Mouse (Mus musculus): ENCODE data around the gene Ghr. TPM values are rescaled to one million over a fixed set of nuclear protein-coding genes. Genes with fewer than 3 reads are reported as not detected.

The Ghr gene
- total RNA-seq, 2 experiments from 2014 or later = 9.9 to 10.7 TPM

DNA sequence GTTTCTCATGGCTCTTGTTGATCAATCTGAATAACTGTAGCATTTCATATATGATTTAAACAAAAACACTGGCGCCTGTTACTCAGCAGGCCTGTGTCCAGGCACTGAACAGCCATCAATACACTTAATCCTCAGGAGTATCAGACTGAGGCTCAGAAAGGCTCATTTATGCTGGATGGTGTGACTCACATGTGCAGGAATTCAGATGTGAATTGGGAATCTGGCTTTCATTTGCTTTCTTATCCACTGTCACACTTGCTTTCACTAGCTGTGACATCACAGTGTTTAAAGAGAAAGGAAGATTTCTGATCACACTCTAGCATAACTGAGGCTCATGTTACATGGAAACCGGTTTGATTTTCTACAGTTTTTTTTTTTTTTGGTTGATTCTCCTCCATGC, 39.0 kb downstream of the Ghr start:
- no peak for DNase-seq (ENCODE audit: low spot score in 2 of 2)

- DNase-seq (ENCODE audit: low spot score in 2 of 2) = no peak
These were observed 46.9 kb downstream of the Ghr start for GRCm38 (mm10) chr15:3536309-3536900.

DNA sequence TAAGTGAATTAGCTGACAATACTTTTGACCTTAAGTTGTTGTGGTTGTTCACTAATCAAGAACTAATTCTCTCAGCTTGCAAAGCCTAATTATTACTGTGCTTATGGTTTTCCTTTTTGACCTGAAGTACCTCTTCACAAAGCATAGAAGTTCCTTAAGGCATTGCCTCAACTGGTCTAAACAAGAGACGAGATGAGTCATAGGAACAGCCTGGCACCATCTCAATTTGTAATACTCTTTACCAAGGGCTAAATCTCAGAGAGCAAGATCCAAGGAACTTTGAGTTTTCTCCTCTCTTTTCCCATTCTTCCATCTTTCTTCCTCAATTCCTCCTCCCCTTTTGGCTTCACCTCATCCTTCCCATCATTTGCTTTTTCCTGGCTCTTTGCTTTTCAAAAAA, 69.3 kb downstream of the Ghr start:
- DNase-seq (ENCODE audit: low spot score in 2 of 2) = no peak

GRCm38 (mm10) chr15:3512380-3512779, 70.9 kb downstream of the Ghr start:
- DNase-seq (ENCODE audit: low spot score in 2 of 2) = no peak

DNA sequence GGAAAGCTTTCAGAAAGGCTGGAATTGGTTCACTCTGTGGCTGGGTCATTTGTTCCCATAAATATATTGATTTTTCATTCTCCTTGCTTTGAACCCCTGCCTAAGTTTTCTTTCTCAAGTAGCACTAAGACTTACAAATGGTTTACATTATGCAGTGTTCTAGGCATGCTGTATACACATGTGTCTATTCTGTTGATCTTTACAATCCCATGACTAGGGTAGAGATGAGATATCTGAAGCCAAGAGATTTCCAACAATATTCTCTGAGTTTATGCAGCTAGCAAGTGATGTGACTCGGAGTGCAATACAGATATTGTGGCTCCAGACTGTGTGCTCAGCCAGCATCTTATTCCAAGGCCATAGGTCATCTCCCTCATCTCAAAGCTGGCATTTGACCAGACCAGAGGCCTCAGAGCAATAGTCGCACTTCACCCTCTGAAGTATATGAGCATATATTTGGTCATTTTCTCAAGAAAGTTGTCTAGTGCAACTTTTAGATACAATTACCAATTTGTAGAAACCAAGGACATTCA, 71.6 kb downstream of the Ghr start:
- no peak for DNase-seq (ENCODE audit: low spot score in 2 of 2)

- peak; percentile 5 to 16 for DNase-seq (ENCODE audit: low spot score in 2 of 2)
These were observed 74.2 kb downstream of the Ghr start for GRCm38 (mm10) chr15:3509089-3509488.

GRCm38 (mm10) chr15:3507329-3507728, 76.0 kb downstream of the Ghr start:
- DNase-seq (ENCODE audit: low spot score in 2 of 2) = no peak

GRCm38 (mm10) chr15:3504700-3505099, 78.6 kb downstream of the Ghr start:
- no peak for DNase-seq (ENCODE audit: low spot score in 2 of 2)

DNA sequence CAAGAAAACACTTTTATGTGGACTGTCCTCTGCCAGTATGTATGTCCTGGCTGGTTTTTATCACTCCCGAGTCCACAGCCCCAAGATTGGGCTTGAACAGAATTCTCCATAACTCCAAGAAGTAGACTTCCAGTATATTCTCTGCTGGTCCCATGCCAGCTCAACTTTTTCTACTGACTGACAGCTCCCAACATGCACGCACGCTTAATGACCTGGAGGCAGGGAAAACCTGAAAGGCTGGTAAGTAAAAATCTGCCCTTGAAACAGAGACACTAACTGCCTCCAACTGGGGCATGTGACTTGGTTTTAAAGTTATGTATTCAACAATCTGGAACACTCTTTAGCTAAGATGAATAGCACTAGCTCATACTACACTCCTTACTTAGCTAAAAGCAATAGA, 81.6 kb downstream of the Ghr start:
- DNase-seq (ENCODE audit: low spot score in 2 of 2) = no peak

DNA sequence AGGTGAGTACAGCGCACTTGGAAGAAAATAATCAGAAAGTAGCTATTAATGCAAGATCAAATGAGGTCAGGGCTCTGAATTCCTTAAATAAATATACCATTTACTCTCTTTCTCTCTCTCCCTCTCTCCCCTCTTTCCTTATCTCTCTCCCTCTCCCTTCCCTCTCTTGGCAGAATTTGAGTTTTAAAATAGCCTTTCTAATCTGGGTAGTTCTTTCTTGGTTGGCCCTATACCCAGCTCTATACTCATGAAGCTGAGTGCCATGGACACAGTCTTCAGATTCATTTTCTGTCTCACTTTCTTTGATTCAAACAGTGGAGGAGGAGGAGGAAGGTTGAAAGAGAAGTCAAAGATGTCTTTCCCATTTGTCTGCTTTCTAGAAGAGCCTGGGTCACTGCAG, 84.3 kb downstream of the Ghr start:
- DNase-seq (ENCODE audit: low spot score in 2 of 2) = no peak

- peak in 1 of 2 experiments; percentile 20 for DNase-seq (ENCODE audit: low spot score in 2 of 2)
These were observed 85.2 kb downstream of the Ghr start for GRCm38 (mm10) chr15:3497946-3498580.

DNA sequence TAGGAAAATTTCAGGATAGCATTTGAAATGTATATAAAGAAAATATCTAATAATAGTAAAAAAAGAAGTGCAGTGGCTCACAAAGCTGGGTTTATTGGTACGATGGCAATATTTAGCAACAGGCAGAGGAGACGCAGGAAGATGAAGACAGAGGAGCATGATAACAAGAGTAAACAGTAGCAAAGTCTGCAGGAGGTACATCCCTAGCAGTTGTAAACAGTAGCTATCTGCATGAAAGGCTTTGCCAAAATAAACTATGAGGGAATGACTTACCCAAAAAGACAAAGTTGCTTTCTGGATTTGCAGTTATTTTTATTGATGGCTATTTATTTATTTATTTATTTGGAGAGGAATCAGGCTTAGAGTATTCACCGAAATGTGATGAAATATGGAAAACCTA, 92.4 kb downstream of the Ghr start:
- DNase-seq (ENCODE audit: low spot score in 2 of 2) = no peak

DNA sequence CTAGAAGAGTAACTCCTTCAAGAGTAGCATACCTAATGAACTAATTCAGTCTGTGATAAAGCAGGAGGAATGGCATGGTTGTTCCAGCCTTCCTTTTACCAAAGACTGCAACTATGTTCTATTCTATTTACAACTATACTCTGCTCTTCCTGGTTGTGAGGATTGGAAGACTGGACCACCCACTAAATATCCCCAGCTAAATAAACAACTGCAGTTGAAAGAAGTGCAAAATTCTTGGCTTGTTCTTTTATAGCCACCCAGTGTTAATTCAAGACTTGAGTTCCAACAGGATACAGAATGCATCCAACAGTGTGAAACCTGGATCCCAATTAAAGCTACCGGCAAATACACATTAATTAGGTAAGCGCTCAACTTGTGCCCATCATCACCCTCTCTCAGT, 93.3 kb downstream of the Ghr start:
- no peak for DNase-seq (ENCODE audit: low spot score in 2 of 2)

DNA sequence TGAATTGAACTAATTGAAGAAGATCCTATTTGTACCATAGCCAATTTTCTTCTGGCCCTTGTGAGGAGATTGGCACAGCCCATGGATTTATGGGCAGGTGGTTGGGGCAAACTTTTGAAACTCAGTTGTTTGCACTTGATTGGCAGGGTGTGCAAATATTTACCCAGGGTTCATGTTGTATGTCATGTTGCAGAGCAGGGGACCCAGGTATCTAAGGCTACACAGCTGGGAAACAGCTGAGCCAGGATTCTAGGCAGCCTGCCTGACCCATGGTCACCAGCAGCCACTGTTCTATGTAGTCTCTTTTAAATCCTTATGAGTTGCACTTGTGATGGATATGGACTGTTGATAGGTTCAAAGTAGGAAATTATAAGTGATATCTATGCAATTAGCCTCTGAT, 94.1 kb downstream of the Ghr start:
- no peak for DNase-seq (ENCODE audit: low spot score in 2 of 2)

DNA sequence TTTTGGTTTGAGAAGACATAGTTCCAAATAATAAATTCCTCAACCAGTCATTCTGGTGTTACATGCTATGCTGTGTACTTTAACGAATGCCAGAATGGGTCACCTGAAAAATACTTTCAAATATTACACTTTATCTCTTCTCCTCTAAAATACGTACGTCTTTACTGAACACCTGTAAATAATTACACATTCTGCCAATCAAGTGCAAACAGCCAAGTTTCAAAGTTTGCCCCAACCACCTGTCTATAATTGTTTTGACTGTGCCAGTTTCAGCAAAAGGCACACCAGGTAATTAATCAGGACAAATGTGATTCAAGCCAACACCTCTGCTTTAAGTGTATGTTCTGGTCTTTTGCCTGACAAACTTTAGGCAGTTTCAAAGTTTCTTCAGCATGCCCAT, 94.7 kb downstream of the Ghr start:
- no peak for DNase-seq (ENCODE audit: low spot score in 2 of 2)

GRCm38 (mm10) chr15:3486691-3487090, 96.6 kb downstream of the Ghr start:
- DNase-seq (ENCODE audit: low spot score in 2 of 2) = no peak

- no peak for DNase-seq (ENCODE audit: low spot score in 2 of 2)
These were observed 97.9 kb downstream of the Ghr start for GRCm38 (mm10) chr15:3485367-3485766.

DNA sequence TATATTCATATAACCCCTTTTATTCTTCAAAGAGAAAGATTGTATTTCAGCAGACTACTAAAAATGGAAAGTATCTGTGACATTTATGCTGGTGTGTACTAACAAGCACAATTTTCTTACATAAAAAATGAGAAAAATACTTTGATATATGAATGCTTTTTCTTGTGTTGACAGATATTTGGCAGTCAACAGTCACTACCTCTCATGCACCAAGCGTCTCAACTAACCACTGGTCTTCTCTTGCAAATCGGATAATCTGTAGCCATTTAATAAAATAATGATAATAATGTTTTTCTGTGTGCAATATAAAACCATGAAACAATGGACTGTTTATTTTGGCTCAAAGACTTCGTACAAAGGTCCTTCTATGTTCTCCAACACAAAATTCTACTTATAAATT, 99.8 kb downstream of the Ghr start:
- DNase-seq (ENCODE audit: low spot score in 2 of 2) = no peak

- DNase-seq (ENCODE audit: low spot score in 2 of 2) = no peak
These were observed 114.1 kb downstream of the Ghr start for GRCm38 (mm10) chr15:3469230-3469629.

- DNase-seq (ENCODE audit: low spot score in 2 of 2) = no peak
These were observed 116.7 kb downstream of the Ghr start for GRCm38 (mm10) chr15:3466608-3467007.

DNA sequence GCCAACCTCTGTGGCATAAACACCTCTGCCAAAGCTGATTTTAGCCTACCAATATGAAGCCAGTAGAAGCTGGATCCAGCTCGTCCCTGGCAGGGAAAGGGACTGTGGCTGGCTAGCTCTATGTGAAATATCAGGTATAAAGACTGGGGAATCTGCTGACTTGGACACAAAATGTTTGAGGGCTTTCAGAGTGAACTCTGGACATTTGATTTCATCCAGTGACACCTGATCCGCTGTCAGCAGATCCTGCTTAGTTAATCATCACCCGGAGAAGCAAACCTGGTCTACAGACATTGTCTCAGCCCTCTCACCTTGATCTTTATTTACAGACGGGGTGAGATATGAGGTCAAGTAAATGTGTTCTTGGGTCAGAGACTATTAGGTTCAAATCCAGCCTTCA, 118.5 kb downstream of the Ghr start:
- DNase-seq (ENCODE audit: low spot score in 2 of 2) = no peak

DNA sequence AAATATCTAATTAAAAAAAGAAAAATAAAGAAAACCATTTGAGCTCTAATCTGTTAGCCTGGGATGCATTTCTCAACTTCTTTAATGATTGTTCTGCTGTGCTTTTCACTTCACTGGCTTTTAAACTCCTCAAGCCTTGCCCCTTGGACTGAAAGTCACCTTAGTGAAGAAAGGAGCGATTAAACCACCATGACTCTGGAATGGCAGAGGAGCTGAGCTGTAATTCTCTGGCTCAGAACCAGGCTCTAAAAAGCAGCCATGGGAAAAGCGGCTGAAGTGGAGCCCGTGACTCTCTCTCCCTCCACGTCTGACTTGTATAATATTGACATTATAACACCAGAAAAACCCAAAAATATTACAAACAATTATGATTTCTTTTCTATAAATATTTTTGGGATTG, 126.7 kb downstream of the Ghr start:
- DNase-seq (ENCODE audit: low spot score in 2 of 2) = no peak

- DNase-seq (ENCODE audit: low spot score in 2 of 2) = no peak
These were observed 127.7 kb downstream of the Ghr start for GRCm38 (mm10) chr15:3455572-3455971.
